Mouse (Mus musculus): ENCODE results near the gene Epb41l2. TPM values are rescaled to one million over a fixed set of nuclear protein-coding genes. Genes with fewer than 3 reads are reported as not detected.

Epb41l2 gene
- polyA plus RNA-seq, 1 experiment, result 132 TPM

- no peak overlapping the region for H3K4me3 ChIP-seq (replicated peaks; ENCODE audit: extremely low read depth, low read depth, low read length)
- no peak for DNase-seq
- 96% methylated on average over 3 of the region's 3 CpGs for WGBS
- H3K4me1 ChIP-seq (ENCODE audit: control insufficient read depth, insufficient read depth, low read length), result no peaks in the 10 kb centered on the region
- TF ChIP-seq POLR2A (IDR thresholded peaks at IDR 0.05; ENCODE audit: borderline replicate concordance, extremely low read depth, low read depth, low read length) (no peak), CTCF (IDR thresholded peaks at IDR 0.05; ENCODE audit: insufficient read depth, low read length) (no peak)
Observed at GRCm38 (mm10) chr10:25541097-25541496, 181.5 kb downstream of the Epb41l2 start.

DNA sequence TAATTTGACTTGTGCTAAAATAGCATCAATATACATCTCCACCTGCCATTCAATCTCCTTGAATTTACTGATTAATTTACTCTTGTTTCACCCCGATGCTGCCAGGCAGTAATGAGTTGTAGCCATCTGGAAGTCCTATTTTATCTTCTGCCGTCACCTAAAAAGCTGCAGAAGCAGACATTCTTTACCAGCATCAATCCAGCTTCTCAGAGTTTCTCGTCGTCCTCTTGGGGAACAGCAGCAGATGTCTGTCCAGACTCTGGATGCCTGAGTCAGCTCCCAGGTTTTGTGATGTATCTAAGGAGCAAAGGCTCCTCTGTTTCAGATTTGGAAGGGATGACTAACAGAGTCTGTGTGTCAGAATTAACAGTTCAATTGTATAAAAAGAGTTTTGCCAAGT lies 193.3 kb downstream of the Epb41l2 start:
- Histone ChIP-seq H3K4me3 (replicated peaks; ENCODE audit: extremely low read depth, low read depth, low read length) (no peak overlapping the region), H3K4me1 (ENCODE audit: control insufficient read depth, insufficient read depth, low read length) (no peaks in the 10 kb centered on the region)
- no peak for DNase-seq
- WGBS, result 55% methylated on average over 4 of the region's 4 CpGs
- TF ChIP-seq CTCF (IDR thresholded peaks at IDR 0.05; ENCODE audit: insufficient read depth, low read length) (no peak), POLR2A (IDR thresholded peaks at IDR 0.05; ENCODE audit: borderline replicate concordance, extremely low read depth, low read depth, low read length) (no peak)

DNA sequence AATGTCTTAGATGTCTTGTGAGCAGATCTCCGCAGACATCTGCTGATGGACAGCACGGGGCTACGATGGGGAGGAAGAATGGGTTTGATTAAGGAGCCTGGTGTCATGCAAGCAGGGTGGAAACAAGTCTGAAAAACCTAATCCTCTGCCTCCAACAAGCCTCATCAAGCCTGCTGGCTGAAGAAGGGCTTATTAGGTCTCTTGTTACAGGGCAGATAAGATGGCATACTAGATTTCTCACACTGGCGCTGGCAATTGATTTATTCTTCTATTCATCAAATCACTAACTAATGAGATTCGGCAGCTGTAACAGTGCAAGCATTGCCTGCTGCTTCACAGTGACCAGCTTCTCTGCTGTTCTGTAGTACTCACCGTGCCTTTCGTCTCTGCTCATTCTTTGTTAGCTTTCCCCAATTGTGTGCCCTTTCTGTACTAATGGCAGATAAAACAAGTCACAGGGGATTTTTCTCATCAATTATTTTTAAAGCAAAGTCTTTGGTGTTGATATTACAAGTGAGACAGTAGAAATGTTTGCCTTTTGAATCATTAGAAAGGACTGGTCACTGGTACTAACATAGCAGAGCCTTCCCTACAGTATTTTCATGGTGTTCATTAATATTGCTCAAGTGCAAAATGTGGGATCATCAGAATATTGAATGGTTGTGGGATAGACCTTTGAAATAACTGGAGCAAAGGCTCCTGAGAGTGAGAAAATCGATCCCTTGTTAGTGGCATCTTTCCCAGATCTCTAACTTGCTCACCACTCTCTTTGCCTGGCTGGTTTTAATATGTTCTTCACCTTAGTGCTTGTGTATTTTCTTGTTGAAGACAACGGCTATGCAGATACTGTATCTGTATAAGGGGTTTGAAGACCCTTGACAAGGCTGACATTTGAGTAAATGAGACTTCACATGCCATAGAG lies 212.0 kb downstream of the Epb41l2 start:
- TF ChIP-seq CTCF (IDR thresholded peaks at IDR 0.05; ENCODE audit: insufficient read depth, low read length) (no peak), POLR2A (IDR thresholded peaks at IDR 0.05; ENCODE audit: borderline replicate concordance, extremely low read depth, low read depth, low read length) (no peak)
- WGBS, result 74% methylated on average over 9 of the region's 9 CpGs
- no peak for DNase-seq
- H3K4me1 ChIP-seq (ENCODE audit: control insufficient read depth, insufficient read depth, low read length), result no peaks in the 10 kb centered on the region
- H3K4me3 ChIP-seq (replicated peaks; ENCODE audit: extremely low read depth, low read depth, low read length), result no peak overlapping the region

Other genes with a start within 250 kb of the Epb41l2 start
- 5.6 and 12.2 TPM in 2 replicates for gene Akap7, start 51.9 kb upstream of the Epb41l2 start, polyA plus RNA-seq (2012; rRNA removed)
- gene Smlr1, start 176.5 kb downstream of the Epb41l2 start, polyA plus RNA-seq (2012; rRNA removed), result not detected in 2 replicates